Mouse (Mus musculus): ENCODE results near the gene Hcls1. TPM values are rescaled to one million over a fixed set of nuclear protein-coding genes. Genes with fewer than 3 reads are reported as not detected.
A peak's percentile ranks its signal among the peaks of the same experiment; 100 is the strongest.

Hcls1 gene
- 2.9 and 3.0 TPM in 2 replicates for polyA plus RNA-seq (2014; fragmentation: Nextera tagmentation; extraction: Ambion mirVana)

- Histone ChIP-seq H3K36me3 (ENCODE audit: control insufficient read depth, insufficient read depth, low read length) (peaks cover 22% of the 10 kb centered on the region), H3K4me2 (ENCODE audit: low read length) (no peak within 1 kb of the TSS), H3K27ac (ENCODE audit: low read depth) (peak within 1 kb of the TSS; percentile 43), H3K27me3 (replicated peaks; ENCODE audit: control insufficient read depth, insufficient read depth, low read length) (no peaks in the 10 kb centered on the region), H3K4me1 (replicated peaks; ENCODE audit: control insufficient read depth, insufficient read depth, low read length) (no peaks in the 10 kb centered on the region), H3K9me3 (ENCODE audit: control insufficient read depth, low read length) (no peaks in the 10 kb centered on the region), H3K9ac (ENCODE audit: low read length) (no peak within 1 kb of the TSS), H3K4me3 (ENCODE audit: low read depth, low read length) (no peak within 1 kb of the TSS; the same call in 1 of the 2 replicates)
- ATAC-seq (replicated peaks; ENCODE audit: low FRiP score, low TSS enrichment, low read depth) (no peak), DNase-seq (ENCODE audit: low spot score) (no peak)
- WGBS, result 78% methylated on average over 7 of the region's 7 CpGs
These were observed at the start of gene Hcls1 for GRCm38 (mm10) chr16:36934841-36935620. Hcls1 (plus strand) TSS chr16:36934983.

DNA sequence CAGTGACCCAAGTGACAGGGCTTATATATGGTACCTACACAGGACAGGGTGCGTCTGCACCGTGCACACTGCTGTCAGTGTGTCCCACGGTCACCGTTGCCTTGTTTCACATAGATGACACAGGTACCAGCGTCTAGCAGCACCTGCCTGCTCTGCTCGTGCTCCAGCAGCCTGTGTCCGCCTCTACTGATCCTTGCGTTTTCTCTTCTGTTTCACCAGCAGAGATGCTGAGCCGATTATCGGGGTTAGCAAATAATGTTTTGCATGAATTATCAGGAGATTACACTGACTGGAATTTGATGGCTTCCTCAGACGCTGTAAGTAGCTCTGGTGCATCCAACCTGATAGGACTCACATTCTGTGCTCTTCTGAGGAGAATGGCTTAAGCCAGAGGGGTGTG lies 48.9 kb upstream of the Hcls1 start:
- Histone ChIP-seq H3K9ac (ENCODE audit: low read length) (no peak overlapping the region), H3K27me3 (replicated peaks; ENCODE audit: control insufficient read depth, insufficient read depth, low read length) (no peaks in the 10 kb centered on the region), H3K36me3 (ENCODE audit: control insufficient read depth, insufficient read depth, low read length) (peaks cover 48% of the 10 kb centered on the region), H3K4me3 (ENCODE audit: low read depth, low read length) (no peak overlapping the region), H3K4me1 (replicated peaks; ENCODE audit: control insufficient read depth, insufficient read depth, low read length) (no peaks in the 10 kb centered on the region), H3K4me2 (ENCODE audit: low read length) (no peak overlapping the region), H3K27ac (ENCODE audit: low read depth) (no peak overlapping the region), H3K9me3 (ENCODE audit: control insufficient read depth, low read length) (no peaks in the 10 kb centered on the region)
- ATAC-seq (replicated peaks; ENCODE audit: low FRiP score, low TSS enrichment, low read depth) (no peak), DNase-seq (ENCODE audit: low spot score) (no peak)
- 95% methylated on average over 11 of the region's 11 CpGs for WGBS

GRCm38 (mm10) chr16:36887546-36887945 lies 47.2 kb upstream of the Hcls1 start:
- no peaks in the 10 kb centered on the region for H3K27me3 ChIP-seq (replicated peaks; ENCODE audit: control insufficient read depth, insufficient read depth, low read length)
- WGBS, result 78% methylated on average over 5 of the region's 5 CpGs
- DNase-seq (ENCODE audit: low spot score), result no peak
- H3K4me1 ChIP-seq (replicated peaks; ENCODE audit: control insufficient read depth, insufficient read depth, low read length), result no peaks in the 10 kb centered on the region
- H3K4me3 ChIP-seq (ENCODE audit: low read depth, low read length), result no peak overlapping the region
- no peak overlapping the region for H3K27ac ChIP-seq (ENCODE audit: low read depth)
- H3K9me3 ChIP-seq (ENCODE audit: control insufficient read depth, low read length), result no peaks in the 10 kb centered on the region
- H3K9ac ChIP-seq (ENCODE audit: low read length), result no peak overlapping the region
- peaks cover 64% of the 10 kb centered on the region for H3K36me3 ChIP-seq (ENCODE audit: control insufficient read depth, insufficient read depth, low read length)
- no peak for ATAC-seq (replicated peaks; ENCODE audit: low FRiP score, low TSS enrichment, low read depth)
- no peak overlapping the region for H3K4me2 ChIP-seq (ENCODE audit: low read length)

DNA sequence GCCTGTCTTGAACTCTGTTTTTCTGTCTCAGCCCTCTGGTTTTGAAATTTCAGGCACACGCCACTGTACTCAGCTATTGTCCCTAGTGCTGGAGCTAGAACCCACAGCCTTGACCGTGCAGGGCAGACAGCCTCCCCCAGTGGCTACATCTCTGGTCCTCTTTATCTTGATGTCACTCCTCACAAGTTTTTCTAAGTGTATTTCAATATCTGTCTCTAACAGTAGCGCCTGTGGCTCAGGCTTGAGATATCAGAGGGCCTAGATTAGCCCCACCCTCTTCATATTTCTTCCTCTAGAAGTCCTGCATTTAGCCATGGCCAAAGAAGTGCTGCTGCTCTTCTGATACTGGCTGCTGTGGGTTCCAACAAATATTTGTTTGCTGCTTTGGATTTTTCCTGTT lies 44.2 kb upstream of the Hcls1 start:
- Histone ChIP-seq H3K9me3 (ENCODE audit: control insufficient read depth, low read length) (no peaks in the 10 kb centered on the region), H3K4me2 (ENCODE audit: low read length) (no peak overlapping the region), H3K36me3 (ENCODE audit: control insufficient read depth, insufficient read depth, low read length) (peaks cover 81% of the 10 kb centered on the region), H3K27ac (ENCODE audit: low read depth) (no peak overlapping the region), H3K27me3 (replicated peaks; ENCODE audit: control insufficient read depth, insufficient read depth, low read length) (no peaks in the 10 kb centered on the region), H3K9ac (ENCODE audit: low read length) (no peak overlapping the region), H3K4me3 (ENCODE audit: low read depth, low read length) (no peak overlapping the region), H3K4me1 (replicated peaks; ENCODE audit: control insufficient read depth, insufficient read depth, low read length) (no peaks in the 10 kb centered on the region)
- WGBS, result 91% methylated on average over 3 of the region's 3 CpGs
- ATAC-seq (replicated peaks; ENCODE audit: low FRiP score, low TSS enrichment, low read depth) (no peak), DNase-seq (ENCODE audit: low spot score) (no peak)

- Histone ChIP-seq H3K27ac (ENCODE audit: low read depth) (no peak overlapping the region), H3K4me1 (replicated peaks; ENCODE audit: control insufficient read depth, insufficient read depth, low read length) (no peaks in the 10 kb centered on the region), H3K9ac (ENCODE audit: low read length) (no peak overlapping the region), H3K4me2 (ENCODE audit: low read length) (no peak overlapping the region), H3K36me3 (ENCODE audit: control insufficient read depth, insufficient read depth, low read length) (peaks cover 81% of the 10 kb centered on the region), H3K4me3 (ENCODE audit: low read depth, low read length) (no peak overlapping the region), H3K9me3 (ENCODE audit: control insufficient read depth, low read length) (no peaks in the 10 kb centered on the region), H3K27me3 (replicated peaks; ENCODE audit: control insufficient read depth, insufficient read depth, low read length) (no peaks in the 10 kb centered on the region)
- ATAC-seq (replicated peaks; ENCODE audit: low FRiP score, low TSS enrichment, low read depth) (no peak), DNase-seq (ENCODE audit: low spot score) (no peak)
- WGBS, result 95% methylated on average over 4 of the region's 4 CpGs
These were observed 43.4 kb upstream of the Hcls1 start for GRCm38 (mm10) chr16:36891415-36891814.

- Histone ChIP-seq H3K27ac (ENCODE audit: low read depth) (no peak overlapping the region), H3K4me2 (ENCODE audit: low read length) (no peak overlapping the region), H3K36me3 (ENCODE audit: control insufficient read depth, insufficient read depth, low read length) (peaks cover 82% of the 10 kb centered on the region), H3K9ac (ENCODE audit: low read length) (no peak overlapping the region), H3K4me3 (ENCODE audit: low read depth, low read length) (no peak overlapping the region), H3K4me1 (replicated peaks; ENCODE audit: control insufficient read depth, insufficient read depth, low read length) (no peaks in the 10 kb centered on the region), H3K9me3 (ENCODE audit: control insufficient read depth, low read length) (no peaks in the 10 kb centered on the region), H3K27me3 (replicated peaks; ENCODE audit: control insufficient read depth, insufficient read depth, low read length) (no peaks in the 10 kb centered on the region)
- no peak for DNase-seq (ENCODE audit: low spot score)
- WGBS, result 90% methylated on average over 10 of the region's 10 CpGs
- ATAC-seq (replicated peaks; ENCODE audit: low FRiP score, low TSS enrichment, low read depth), result no peak
These were observed 41.5 kb upstream of the Hcls1 start for GRCm38 (mm10) chr16:36893317-36893716.

DNA sequence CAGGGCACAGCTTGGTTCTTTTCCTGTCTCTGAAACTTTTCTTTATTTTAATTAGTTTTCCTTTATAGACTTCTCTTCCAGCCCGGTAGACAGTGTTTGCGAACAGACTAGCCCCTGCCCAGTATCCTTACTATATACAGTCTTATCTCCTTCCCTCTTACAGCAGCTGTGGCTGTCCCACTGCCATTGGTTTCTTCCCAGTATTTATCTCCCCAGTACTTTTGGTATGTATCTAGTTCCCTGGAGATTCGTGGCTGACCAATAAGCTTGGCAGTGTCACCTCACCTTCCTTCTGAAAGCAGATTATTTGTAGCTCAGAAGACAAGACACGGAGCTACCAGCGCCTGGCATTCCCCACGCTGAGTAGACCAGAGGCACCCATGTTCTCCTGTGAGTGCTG lies 38.1 kb upstream of the Hcls1 start:
- no peak overlapping the region for H3K9ac ChIP-seq (ENCODE audit: low read length)
- H3K36me3 ChIP-seq (ENCODE audit: control insufficient read depth, insufficient read depth, low read length), result peaks cover 87% of the 10 kb centered on the region
- DNase-seq (ENCODE audit: low spot score) (no peak), ATAC-seq (replicated peaks; ENCODE audit: low FRiP score, low TSS enrichment, low read depth) (no peak)
- no peaks in the 10 kb centered on the region for H3K4me1 ChIP-seq (replicated peaks; ENCODE audit: control insufficient read depth, insufficient read depth, low read length)
- H3K27ac ChIP-seq (ENCODE audit: low read depth), result no peak overlapping the region
- no peak overlapping the region for H3K4me3 ChIP-seq (ENCODE audit: low read depth, low read length)
- no peak overlapping the region for H3K4me2 ChIP-seq (ENCODE audit: low read length)
- no peaks in the 10 kb centered on the region for H3K9me3 ChIP-seq (ENCODE audit: control insufficient read depth, low read length)
- H3K27me3 ChIP-seq (replicated peaks; ENCODE audit: control insufficient read depth, insufficient read depth, low read length), result no peaks in the 10 kb centered on the region
- WGBS, result 94% methylated on average over 6 of the region's 6 CpGs

DNA sequence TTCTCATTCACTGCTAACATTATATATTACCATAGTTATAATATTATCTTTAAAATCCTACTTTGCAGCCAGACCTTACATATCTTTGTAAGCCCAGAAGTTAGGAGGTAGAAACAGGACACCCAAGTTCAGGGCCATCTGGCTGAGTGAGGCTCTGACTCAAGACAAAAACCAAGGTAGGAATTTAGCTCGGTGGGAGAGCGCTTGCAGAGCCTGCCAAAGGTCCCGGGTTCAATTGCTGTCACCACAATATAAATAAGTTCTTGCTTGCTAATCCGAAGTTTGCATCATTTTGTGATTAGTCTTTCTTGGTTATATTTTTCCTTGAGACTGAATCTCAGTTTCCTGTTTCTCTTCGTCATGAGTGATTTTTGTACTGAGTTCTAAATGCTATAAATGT lies 31.6 kb upstream of the Hcls1 start:
- H3K9me3 ChIP-seq (ENCODE audit: control insufficient read depth, low read length), result no peaks in the 10 kb centered on the region
- WGBS, result 84% methylated on average over 5 of the region's 5 CpGs
- DNase-seq (ENCODE audit: low spot score) (no peak), ATAC-seq (replicated peaks; ENCODE audit: low FRiP score, low TSS enrichment, low read depth) (no peak)
- H3K27ac ChIP-seq (ENCODE audit: low read depth), result no peak overlapping the region
- H3K4me3 ChIP-seq (ENCODE audit: low read depth, low read length), result no peak overlapping the region
- no peak overlapping the region for H3K4me2 ChIP-seq (ENCODE audit: low read length)
- no peak overlapping the region for H3K9ac ChIP-seq (ENCODE audit: low read length)
- peaks cover 80% of the 10 kb centered on the region for H3K36me3 ChIP-seq (ENCODE audit: control insufficient read depth, insufficient read depth, low read length)
- no peaks in the 10 kb centered on the region for H3K4me1 ChIP-seq (replicated peaks; ENCODE audit: control insufficient read depth, insufficient read depth, low read length)
- no peaks in the 10 kb centered on the region for H3K27me3 ChIP-seq (replicated peaks; ENCODE audit: control insufficient read depth, insufficient read depth, low read length)

DNA sequence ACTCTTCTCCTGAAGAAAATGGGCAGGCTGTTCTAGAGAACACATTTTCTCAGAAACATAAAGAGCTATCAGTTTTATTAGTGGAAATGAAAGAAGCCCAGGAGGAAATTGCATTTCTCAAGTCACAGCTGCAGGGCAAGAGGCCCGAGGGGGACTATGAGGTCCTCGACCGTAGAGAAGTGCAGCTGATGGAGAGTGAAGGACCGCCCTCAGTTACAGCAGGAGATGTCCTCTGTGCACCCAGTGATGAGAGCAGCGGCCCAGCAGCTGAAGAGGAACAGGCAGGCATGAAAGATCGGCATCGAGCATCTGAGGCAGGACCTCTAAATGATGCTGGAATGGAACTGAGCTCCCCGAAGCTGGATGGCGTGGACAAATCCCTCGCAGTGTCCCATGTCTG lies 22.9 kb upstream of the Hcls1 start:
- Histone ChIP-seq H3K36me3 (ENCODE audit: control insufficient read depth, insufficient read depth, low read length) (peaks cover 77% of the 10 kb centered on the region), H3K9me3 (ENCODE audit: control insufficient read depth, low read length) (no peaks in the 10 kb centered on the region), H3K9ac (ENCODE audit: low read length) (no peak overlapping the region), H3K27ac (ENCODE audit: low read depth) (no peak overlapping the region), H3K4me3 (ENCODE audit: low read depth, low read length) (no peak overlapping the region), H3K27me3 (replicated peaks; ENCODE audit: control insufficient read depth, insufficient read depth, low read length) (no peaks in the 10 kb centered on the region), H3K4me1 (replicated peaks; ENCODE audit: control insufficient read depth, insufficient read depth, low read length) (no peaks in the 10 kb centered on the region; the same call in 1 of the 2 replicates), H3K4me2 (ENCODE audit: low read length) (no peak overlapping the region)
- WGBS, result 87% methylated on average over 10 of the region's 10 CpGs
- ATAC-seq (replicated peaks; ENCODE audit: low FRiP score, low TSS enrichment, low read depth) (no peak), DNase-seq (ENCODE audit: low spot score) (no peak)
